Mouse (Mus musculus) c-Kit-positive CD71-negative TER-119-negative erythroid progenitor cells, embryonic 14.5 days (primary cell): ENCODE data around the gene Lrrc23.
"Not testable (repeated sequence)": the region's sequence is repeated elsewhere in the genome, so short reads cannot be mapped to it uniquely, and the experiment has no call there.

Experiments used
- DNase-seq: peaks from one replicate; pipeline ENCODE4 v3.0.0-alpha.2; 2013; ENCODE audit warnings: low read depth

Gene Lrrc23

DNA sequence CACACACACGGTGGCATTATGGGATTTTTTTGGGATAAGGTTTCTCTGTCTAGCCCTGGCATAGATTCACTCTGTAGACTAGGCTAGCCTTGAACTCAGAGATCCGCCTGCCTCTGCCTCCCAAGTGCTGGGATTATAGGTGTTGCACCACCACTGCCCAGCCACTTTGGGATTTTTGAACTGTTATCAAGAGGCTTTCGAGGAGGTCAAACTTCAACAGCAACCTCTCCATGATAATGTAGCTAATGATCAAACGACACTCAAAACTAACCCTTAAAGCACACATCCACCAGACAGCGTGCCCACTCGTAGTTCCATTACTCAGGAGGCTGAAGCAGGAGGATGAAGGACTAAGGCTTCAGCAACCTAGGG is 28.4 kb upstream of the Lrrc23 start:
- no peak for DNase-seq

DNA sequence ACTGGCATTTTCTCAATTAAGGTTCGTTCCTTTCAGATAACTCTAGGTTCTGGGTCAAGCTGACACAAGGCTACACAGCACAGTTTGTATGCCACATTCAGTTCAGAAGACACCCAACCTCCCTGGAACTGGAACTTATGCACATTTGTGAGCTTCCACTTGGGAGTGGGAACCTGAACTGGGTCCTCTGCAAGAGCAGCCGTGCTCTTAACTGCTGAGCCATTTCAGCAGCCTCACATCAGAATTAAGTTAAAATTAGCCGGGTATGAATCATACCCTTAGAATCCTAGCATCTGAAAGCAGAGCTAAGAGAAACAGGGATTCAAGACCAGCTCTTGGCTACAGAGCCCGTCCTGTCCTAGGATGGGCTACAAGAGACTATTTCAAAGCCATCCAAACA is 27.8 kb upstream of the Lrrc23 start:
- no peak for DNase-seq

DNA sequence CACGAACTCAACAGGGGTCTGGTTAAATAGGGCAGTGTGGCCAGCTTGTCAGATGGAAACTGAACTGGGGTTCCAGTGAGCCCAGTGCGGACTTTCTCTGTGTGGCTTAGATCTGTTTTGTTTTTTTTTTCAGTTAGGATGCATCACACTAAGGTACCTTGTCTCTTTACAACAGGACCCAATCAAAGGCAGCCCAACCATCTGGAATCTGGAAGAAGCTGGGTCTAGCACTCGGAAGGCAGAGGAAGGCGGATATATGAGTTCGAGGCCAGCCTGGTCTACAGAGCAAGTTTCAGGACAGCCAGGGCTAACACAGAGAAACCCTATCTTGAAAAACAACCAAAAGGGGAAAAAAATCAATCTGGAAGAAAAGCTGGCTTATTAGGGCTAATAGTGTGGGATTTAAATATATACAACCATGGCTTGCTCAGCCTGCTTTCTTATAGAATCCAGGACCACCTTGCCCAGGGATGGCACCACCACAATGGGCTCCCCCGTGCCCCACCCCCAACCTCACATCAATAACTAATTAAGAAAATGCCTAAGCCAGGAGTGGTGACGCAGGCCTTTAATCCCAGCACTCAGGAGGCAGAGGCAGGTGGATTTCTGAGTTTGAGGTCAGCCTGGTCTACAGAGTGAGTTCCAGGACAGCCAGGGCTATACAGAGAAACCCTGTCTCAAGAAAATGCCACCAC is 27.1 kb upstream of the Lrrc23 start:
- DNase-seq, result no peak

DNA sequence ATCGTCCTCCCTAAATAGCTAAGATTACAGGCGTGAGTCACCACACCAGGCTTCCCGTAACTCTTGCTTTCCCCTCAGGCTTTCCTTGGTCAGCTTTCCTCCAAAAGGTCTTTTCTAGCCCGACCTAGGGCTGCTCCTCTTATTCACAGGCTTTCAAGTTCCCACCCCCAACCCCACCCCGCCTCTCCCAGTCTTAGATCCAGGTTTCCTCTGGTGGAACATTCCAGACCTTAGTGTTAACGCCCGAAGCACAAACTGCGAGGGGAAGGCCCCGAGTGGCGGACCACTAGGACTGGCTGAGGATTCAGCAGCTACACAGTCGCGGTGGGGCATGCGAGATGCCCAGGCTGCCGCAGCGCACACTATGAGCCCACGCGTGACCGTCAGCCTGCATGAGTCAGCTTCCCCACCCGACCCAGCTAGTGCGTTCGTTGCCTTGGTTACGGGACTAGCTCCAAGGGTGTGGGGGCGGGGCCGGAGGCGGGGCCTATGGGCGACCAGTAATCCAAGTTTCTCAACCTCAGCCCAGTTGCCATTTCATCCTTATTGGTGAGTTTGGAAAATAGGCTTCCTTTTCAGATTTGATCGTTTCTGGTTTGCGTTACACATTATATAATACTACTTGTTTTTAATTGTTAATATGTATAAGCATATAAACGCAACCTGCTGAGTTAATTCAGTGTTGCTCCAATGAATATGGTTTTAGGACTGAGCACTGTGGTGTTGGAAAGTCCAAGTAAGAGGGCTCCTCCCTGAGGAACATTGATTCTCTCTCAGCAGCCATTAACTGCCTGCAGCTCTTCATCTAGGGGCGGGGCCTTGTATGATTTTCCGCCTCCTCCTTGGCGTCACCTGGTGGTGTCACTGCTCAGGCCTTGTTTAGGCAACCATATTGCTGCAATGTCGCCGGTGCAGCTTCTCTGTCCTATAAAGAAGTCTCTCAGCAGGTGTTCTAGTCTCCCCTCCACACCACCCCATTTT is 26.1 kb upstream of the Lrrc23 start:
- peak; percentile 86 for DNase-seq

DNA sequence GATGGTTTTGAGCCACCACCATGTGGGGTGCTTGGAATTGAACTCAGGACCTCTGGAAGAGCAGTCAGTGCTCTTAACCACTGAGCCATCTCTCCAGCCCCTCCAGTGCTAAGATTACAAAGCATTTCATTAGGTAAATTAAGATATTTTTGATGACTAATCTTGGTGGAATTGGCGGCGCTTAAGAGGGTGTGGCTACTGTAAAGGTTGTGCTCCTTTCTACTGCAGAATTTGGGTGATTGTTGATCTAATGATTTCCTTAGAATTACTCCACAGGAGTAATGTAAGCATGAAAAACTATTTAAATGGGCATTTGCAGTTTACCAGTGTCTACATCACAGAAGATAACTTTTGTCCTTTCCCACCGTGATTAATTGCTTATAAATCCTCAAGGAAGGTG is 24.8 kb upstream of the Lrrc23 start:
- no peak for DNase-seq

DNA sequence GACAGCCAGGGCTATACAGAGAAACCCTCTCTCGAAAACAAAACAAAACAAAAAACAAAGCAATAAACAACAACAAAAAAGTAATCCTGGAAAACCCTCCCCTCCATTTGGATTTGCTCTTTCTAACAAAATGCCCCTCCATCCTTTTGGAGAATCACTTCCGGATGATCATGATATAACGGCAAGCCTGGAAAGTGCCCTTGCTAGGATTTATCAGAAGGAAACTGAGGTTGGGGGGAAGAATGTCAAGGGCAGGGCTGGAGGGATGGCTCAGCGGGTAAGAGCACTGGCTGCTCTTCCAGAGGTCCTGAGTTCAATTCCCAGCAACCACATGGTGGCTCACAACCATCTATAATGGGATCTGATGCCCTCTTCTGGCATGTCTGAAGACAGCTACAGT is 24.2 kb upstream of the Lrrc23 start:
- DNase-seq, result not testable (repeated sequence)

DNA sequence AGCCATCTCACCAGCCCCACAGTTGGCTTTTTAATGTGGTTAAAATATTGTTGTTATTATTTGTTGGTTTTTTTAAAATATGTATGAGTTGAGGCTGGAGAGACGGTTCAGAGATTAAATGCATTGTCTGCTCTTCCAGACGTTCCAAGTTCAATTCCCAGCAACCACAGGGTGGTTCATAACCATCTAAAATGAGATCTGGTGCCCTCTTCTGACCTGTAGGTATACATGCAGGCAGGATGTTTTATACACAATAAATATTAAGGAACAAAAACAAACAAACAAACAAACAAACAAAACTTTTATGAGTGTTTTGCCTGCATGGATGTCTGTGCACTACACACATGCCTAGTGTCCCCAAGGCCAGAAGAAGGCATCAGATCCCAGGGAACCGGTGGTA is 23.5 kb upstream of the Lrrc23 start:
- DNase-seq, result no peak

DNA sequence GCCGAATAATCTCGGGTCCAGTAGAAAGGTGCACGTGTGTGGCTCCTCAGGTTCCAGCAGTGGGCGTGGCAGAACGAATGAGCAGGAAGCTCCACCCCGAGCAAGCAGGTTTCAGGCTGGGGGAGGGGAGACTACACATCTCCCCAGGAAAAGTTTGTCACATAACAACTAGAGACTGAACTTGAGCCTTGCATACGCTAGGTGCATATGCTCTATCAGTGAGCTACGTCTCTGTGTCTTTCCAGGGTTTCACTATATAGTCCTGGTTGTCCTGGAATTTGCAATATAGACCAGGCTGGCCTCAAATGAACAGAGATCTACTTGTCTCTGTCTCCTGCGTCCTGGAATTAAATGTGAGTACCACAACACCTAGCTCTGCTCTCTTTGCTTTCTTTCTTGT is 22.9 kb upstream of the Lrrc23 start:
- DNase-seq, result not testable (repeated sequence)

DNA sequence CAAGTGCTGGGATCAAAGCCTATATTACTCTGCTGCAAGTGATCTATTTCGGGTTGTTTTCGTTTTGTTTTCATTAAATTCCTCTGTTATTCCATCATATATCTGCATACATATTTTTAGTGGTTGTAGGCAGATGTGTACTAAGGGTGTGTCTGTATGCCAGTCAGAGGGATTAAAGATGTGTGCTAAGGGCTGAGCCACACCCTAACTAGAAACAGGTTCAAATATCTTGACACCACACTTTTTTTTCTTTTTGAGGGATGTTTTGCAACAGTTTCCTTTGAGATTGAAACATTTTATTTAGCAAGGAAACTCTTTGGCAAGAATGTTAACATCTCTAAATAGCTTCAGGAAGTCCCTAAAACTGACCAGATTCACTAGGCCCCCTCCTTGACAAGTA is 16.7 kb upstream of the Lrrc23 start:
- no peak for DNase-seq

DNA sequence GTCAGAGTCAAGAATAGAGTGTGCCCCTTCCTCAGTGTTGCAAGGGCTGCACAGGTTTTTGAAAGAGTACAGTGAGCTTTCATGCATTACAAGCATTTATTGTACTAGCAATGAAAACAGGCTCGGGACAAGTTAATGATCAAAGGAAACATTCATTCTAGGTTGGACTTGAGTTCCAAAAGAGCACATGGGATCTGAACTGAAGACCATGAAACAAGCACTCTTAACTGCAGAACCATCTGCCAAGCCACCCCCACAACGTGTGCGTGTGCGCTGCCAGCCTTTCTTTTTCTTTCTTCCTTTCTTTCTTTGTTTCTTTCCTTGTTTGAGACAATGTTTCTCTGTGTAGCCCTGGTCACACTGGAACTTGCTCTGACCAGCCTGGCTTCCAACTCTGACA is 16.3 kb upstream of the Lrrc23 start:
- DNase-seq, result no peak

DNA sequence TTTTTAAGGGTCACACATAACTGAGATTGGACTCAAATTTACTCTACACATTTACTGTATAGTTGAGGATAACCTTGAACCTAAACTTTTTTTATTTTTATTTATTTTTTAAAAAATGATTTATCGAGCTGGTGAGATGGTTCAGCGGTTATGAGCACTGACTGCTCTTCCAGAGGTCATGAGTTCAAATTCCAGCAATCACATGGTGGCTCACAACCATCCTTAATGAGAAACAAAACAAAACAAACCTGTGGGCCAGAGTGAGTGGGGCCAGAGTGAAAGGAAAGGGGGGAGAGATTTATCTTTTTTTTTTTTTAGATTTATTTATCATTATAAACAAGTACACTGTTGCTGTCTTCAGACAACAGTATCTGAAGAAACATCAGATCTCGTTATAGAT is 12.4 kb upstream of the Lrrc23 start:
- DNase-seq, result no peak

DNA sequence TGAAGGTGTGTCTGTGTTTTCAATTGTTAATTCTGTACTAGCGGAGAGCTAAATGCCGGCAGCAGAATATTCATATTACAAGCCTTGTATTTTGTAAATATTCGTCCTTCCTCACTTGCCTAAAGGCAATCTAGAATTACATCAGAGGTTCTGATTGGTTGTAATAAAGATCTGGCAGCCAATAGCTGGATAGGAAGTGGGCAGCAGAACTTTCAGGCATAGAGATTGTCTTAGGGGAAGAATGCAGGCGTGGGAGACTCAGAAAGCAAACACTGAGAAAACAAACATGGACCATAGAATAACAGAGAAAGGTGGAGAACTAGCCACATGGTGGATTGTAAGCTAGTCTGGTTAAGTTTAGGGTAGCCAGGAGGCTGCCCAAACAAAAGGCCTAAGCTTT is 10.6 kb upstream of the Lrrc23 start:
- DNase-seq, result no peak

DNA sequence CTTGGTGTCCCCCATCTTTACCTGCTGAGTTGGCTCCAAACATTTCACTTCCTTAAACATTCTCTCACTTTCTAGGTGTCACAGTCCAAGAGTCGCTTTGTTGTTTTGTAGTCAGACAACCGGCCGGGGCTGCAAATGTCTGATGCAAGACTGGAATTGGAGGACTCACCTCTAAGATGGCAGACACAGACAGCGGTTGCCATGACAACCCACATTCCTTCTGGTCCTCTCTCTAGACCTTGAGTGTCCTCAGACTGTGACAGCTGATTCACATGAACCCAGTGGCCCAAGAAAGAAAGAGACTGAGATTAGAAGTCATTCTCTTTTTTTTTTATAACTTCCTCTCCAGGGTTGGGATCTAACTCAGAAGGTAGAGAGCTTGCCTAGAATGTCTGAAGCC is 10.0 kb upstream of the Lrrc23 start:
- DNase-seq, result no peak

DNA sequence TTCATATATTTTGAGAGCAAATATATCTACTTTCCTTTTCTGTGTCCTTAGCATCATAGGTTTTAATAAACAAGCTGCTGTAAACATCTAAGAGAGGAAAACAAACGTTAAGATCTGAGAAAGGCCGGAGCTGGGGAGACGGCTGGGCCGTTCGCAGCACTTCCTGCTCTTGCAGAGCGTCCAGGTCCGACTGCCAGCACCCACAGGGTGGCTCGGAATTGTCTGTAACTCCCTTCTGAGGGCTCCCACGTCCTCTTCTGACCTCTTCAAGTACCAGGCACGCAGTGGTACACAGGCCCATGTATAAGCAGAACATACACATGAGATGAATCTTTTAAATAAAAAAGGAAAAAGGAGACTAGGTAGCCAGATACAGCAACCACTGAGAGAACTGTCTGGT is 8.2 kb upstream of the Lrrc23 start:
- no peak for DNase-seq

DNA sequence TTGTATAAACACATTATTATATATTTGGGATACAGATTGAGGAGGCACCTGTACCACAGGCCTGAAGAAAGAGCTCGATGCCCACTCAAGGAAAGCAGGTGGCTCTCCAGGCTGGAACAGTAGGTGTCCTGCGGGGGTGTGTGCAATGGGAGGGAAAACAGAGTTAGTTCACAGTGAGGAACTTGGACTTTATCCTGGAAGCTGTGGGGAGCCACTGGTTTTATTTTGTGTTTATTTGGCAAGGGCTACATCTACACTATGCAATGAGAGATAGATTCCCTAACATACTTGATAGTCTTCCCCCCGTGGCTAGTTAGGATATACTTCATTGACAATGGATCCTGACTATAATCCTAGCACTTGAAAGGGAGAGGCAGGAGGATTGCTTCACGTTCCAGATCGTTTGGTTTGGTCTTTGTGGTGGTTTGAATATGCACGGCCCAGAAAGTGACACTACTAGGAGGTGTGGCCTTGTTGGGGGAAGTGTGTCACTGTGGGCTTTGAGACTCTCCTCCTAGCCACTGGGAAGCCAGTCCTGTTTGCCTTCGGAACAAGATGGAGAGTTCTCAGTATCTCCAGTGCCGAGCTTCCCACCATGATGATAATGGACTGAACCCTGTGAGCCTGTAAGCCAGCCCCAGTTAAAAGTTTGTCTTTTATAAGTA is 7.4 kb upstream of the Lrrc23 start:
- no peak for DNase-seq

DNA sequence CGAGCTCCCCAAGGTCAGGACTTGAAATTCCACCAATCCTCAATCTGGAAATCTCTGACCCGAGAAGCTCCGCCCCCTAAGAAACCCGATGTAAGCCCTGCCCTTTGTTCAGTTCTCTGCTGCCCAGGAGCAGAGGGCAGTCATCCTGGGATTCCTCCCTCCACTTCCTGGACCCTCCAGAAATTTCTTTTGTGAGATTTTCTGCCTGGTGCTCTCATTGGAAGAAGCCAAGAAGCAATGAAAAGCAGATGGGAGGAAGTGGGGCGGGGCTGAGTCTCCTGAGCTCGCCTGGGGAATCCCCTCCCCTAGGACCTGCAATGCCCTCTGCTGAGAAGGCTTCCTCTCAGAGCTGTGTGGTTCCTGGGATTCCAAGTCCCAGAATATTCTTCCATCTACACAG is 2.9 kb upstream of the Lrrc23 start:
- no peak for DNase-seq

DNA sequence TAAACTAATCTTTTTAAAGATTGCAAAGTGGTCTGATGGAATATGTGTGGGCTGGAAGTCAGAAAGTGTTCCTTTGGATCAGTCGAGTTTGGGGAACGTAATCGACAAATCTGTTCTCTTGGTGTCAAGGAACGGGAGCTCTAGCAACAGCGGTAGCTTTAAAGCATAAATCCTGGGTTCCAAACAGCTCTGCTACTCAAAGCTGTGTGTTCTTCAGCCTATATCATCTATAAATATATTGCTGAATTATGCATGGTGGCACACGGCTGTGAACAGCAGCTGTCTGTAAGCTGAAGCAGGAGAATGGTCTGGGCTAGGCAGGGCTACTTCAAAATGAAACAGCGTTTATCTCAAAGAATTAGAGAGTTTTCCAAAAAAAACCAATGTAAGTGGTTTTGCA is 1.4 kb upstream of the Lrrc23 start:
- DNase-seq, result no peak

DNA sequence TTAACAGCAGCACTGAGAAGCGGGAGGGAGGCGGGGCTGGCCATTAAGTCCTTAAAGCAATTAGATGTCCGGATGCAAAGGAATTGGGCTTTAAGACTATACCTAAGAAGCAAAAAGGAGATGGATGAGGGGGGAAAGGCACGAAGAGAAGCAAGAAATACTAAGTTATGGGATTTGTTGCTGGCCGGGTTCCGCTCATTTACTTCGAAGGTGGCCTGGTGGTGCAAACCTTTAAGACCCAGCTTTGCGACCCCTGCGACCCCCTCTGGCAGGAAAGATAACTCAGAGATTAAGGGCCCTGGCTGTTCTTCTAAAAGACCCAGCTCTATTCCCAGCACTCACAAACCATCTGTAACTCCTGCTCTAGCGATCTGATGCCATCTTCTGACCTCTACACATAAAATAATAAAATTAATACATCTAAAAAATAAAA is 473 bp upstream of the Lrrc23 start:
- DNase-seq, result no peak

DNA sequence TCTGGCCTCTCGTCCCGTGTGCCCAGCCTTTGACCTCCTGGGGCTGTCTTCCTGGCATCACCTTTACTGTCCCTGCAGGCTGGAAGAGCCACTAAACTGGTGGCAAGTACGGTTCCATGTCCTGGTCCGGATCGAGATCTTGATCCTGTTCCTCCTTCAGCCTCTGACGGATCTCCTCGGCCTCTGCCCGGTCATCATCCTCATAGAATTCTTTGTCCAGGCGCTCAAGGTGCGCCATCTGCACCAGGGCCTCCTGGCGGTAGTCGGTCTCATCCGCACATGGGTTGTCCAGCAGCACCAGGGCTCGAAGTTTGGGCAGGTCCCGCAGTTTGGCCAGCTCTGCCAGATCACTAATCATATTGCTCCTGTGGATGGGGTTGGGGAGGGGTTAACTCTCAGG is 9.0 kb downstream of the Lrrc23 start:
- no peak for DNase-seq

DNA sequence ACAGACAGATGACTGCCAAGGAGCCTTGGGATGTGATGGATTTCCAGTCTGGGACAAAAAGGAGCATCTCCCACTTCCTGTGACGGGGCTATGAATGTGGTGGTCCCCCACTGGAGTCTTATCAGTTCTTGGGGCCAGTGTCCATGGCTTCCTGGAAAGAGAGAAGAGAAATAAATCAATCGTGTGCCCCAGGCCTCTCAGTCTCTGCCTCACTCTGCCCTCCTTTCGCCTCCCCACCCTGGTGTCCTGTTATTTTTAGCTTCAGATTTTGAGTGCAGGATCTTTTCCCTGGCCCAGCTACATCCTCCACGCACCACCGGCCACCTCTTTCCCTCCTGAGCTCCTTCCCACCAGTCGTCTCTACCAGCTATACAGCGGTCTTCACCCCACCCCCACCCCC is 9.5 kb downstream of the Lrrc23 start:
- DNase-seq, result no peak

DNA sequence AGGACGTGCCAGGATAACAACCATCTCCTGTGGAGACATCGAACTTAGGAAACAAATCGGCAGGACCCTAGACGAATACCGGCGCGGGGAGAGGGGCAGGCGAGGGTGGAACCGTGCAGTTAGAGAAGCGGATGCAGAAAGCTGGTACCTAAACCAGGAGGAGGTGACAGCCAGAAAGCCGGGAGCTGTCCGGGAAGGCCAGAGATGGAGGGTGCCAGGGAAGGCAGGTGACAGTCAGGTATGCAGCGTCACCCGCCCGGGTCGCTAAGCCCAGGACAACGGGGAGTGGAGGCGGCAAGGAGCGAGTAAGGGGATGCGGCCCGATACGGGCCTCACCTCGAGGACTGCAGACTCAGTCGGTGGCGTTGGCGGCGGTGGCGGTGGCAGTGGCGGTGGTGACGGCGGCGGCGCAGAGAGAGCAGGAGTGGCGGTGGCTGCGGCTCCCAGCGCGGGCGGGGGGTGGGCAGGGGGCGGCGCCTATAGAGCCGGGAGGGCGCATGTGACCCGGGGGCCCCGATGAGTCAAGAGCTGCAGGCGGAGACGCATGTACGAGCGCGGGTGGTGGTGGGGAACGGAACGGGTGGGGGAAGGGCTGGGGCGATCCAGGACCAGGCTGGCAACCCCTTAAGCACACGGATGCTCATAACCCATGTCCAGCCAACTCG is 10.3 kb downstream of the Lrrc23 start, which contains the start of gene Eno2:
TSS of gene Eno2 (minus strand) at position 573 of the 665 bp plus-strand sequence.
- no peak for DNase-seq

DNA sequence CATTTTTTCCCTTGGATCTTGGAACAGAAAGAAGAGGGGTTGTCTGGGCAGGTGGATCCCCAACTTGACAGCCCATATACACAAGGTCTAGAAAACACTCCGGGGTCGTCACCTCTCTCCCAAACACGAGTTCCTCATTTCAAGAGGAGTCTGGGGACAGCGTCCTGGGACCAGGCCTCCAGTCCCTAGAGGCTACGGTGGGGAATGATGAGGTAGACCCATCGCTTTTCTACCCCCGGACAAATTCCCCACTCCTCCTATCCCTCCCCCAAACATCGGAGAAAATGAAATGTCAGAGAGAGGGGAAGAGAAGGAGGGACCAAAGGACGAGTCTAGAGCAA is 10.9 kb downstream of the Lrrc23 start:
- no peak for DNase-seq
